Mouse (Mus musculus) hindbrain, embryonic 16.5 days (tissue): ENCODE measurements at regions not wholly inside any gene's neighbourhood (a gene's known extent, or its start where the extent isn't known, plus 50 kb on each side); places are given as distances from the start of the nearest gene placed in this dataset.

Experiments
- ATAC-seq: fragments of 200-750 bp; cut with Nextera tagmentation; 2 replicates; pipeline ENCODE4 v1.8.0; 2017; ENCODE audit warnings: moderate TSS enrichment, moderate library complexity
- H3K27ac ChIP-seq: fragments of 300-500 bp; sonication (generic); 2 replicates; pipeline ENCODE4 v1.5.1; 2014; ENCODE audit warnings: low read depth, mild to moderate bottlenecking, control low read depth, low read length, moderate library complexity
- H3K27me3 ChIP-seq: fragments of 300-500 bp; sonication (generic); replicated peaks from 2 replicates; pipeline ENCODE4 v1.6.1; 2014; ENCODE audit warnings: low read length; ENCODE audit not compliant: control insufficient read depth, insufficient read depth
- H3K36me3 ChIP-seq: fragments of 300-500 bp; sonication (generic); 2 replicates; pipeline ENCODE4 v1.6.1; 2014; ENCODE audit warnings: mild to moderate bottlenecking, low read length, moderate library complexity, mixed read lengths; ENCODE audit not compliant: control insufficient read depth, insufficient read depth
- H3K4me1 ChIP-seq: fragments of 300-500 bp; sonication (generic); 2 replicates; pipeline ENCODE4 v1.6.1; 2014; ENCODE audit warnings: low read depth, low read length; ENCODE audit not compliant: control insufficient read depth, insufficient read depth
- H3K4me2 ChIP-seq: fragments of 300-500 bp; sonication (generic); 2 replicates; pipeline ENCODE4 v1.6.1; 2014; ENCODE audit warnings: mild to moderate bottlenecking, low read length, control low read depth, moderate library complexity
- H3K4me3 ChIP-seq: fragments of 300-500 bp; sonication (generic); 2 replicates; pipeline ENCODE4 v1.5.1; 2014; ENCODE audit warnings: mild to moderate bottlenecking, low read length, control low read depth, moderate library complexity
- H3K9ac ChIP-seq: fragments of 300-500 bp; sonication (generic); 2 replicates; pipeline ENCODE4 v1.6.1; 2014; ENCODE audit warnings: low read depth, mild to moderate bottlenecking, control low read depth, low read length, moderate library complexity
- H3K9me3 ChIP-seq: fragments of 300-500 bp; sonication (generic); 2 replicates; pipeline ENCODE4 v1.6.1; 2014; ENCODE audit warnings: mild to moderate bottlenecking, low read length, moderate library complexity; ENCODE audit not compliant: control insufficient read depth
- WGBS: fragments of 180-500 bp; shearing (Covaris S2); extraction: QIAGEN DNeasy Blood & Tissue Kit; methylation state at CpG from one replicate; pipeline ENCODE4 v1.1.7; 2014; 5-methylcytosine and 5-hydroxymethylcytosine counted together

DNA sequence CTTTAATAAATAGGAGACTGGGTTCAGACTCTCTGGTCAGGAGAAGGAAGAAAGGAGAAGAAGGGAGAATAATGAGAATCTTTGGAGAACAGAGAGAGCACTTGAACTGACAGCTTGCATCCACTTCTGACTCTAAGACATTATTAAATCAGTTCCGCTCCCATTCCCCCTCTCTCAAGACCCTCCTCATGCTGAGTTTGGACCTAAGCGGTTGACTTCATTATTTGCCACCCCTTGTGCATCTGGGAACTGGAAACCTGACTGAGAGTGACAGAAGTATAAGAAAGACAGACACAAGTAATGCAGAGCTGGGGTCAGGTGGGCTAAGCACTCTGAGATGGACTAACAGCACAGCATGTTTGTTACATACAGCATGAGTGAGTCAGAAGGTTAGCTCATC lies 80.3 kb upstream of the Khdrbs2 start:
- Histone ChIP-seq H3K27me3 (no peaks in the 10 kb centered on the region), H3K27ac (no peak overlapping the region), H3K9ac (no peak overlapping the region), H3K9me3 (no peaks in the 10 kb centered on the region), H3K4me2 (no peak overlapping the region), H3K4me3 (no peak overlapping the region), H3K4me1 (no peaks in the 10 kb centered on the region), H3K36me3 (no peaks in the 10 kb centered on the region)
- WGBS, result 63% methylated on average over 2 of the region's 2 CpGs
- no peak for ATAC-seq

GRCm38 (mm10) chr1:32092994-32093665 lies 79.4 kb upstream of the Khdrbs2 start:
- Histone ChIP-seq H3K9me3 (no peaks in the 10 kb centered on the region), H3K4me2 (no peak overlapping the region), H3K27me3 (no peaks in the 10 kb centered on the region), H3K27ac (no peak overlapping the region), H3K4me3 (no peak overlapping the region), H3K4me1 (no peaks in the 10 kb centered on the region), H3K9ac (no peak overlapping the region), H3K36me3 (no peaks in the 10 kb centered on the region)
- WGBS, result 59% methylated on average over 1 of the region's 1 CpGs
- ATAC-seq, result peak; percentile 50; the same call in 1 of the 2 replicates

GRCm38 (mm10) chr1:32104064-32104463 lies 68.5 kb upstream of the Khdrbs2 start:
- no peak overlapping the region for H3K4me3 ChIP-seq
- no peaks in the 10 kb centered on the region for H3K4me1 ChIP-seq
- H3K36me3 ChIP-seq, result no peaks in the 10 kb centered on the region
- no peaks in the 10 kb centered on the region for H3K27me3 ChIP-seq
- no peak overlapping the region for H3K27ac ChIP-seq
- ATAC-seq, result no peak
- no peaks in the 10 kb centered on the region for H3K9me3 ChIP-seq
- H3K4me2 ChIP-seq, result no peak overlapping the region
- H3K9ac ChIP-seq, result no peak overlapping the region
